Mouse (Mus musculus) erythroblast, embryonic 14.5 days (primary cell): ENCODE data around the gene Prr5.

Source experiments
- GATA1 ChIP-seq: IDR thresholded peaks from 2 replicates; pipeline ENCODE4 v1.6.1; 2012; ENCODE audit warnings: low read length, inconsistent platforms, mixed read lengths
- TAL1 ChIP-seq: IDR thresholded peaks from 3 replicates; pipeline ENCODE4 v1.6.1; 2012; ENCODE audit warnings: low read length, inconsistent platforms, mixed read lengths

GRCm38 (mm10) chr15:84620028-84620427 is 49.4 kb upstream of the Prr5 start:
- TF ChIP-seq GATA1 (no peak), TAL1 (no peak)
